Mouse (Mus musculus) layer of hippocampus, postnatal 36 days (tissue): ENCODE measurements around the gene Spag5. TPM values are rescaled to one million over a fixed set of nuclear protein-coding genes. Genes with fewer than 3 reads are reported as not detected.

Experiments used
- DNase-seq, 2 experiments: peaks; one replicate each; pipeline ENCODE4 v3.0.0; 2022
- total RNA-seq, 2 experiments: library from RNA; stranded (reverse); gene quantifications; 2 replicates each; pipeline ENCODE4 v1.2.3; 2021

Spag5 gene
- total RNA-seq, 2 experiments from 2014 or later: 6.9 to 10.1 TPM

DNA sequence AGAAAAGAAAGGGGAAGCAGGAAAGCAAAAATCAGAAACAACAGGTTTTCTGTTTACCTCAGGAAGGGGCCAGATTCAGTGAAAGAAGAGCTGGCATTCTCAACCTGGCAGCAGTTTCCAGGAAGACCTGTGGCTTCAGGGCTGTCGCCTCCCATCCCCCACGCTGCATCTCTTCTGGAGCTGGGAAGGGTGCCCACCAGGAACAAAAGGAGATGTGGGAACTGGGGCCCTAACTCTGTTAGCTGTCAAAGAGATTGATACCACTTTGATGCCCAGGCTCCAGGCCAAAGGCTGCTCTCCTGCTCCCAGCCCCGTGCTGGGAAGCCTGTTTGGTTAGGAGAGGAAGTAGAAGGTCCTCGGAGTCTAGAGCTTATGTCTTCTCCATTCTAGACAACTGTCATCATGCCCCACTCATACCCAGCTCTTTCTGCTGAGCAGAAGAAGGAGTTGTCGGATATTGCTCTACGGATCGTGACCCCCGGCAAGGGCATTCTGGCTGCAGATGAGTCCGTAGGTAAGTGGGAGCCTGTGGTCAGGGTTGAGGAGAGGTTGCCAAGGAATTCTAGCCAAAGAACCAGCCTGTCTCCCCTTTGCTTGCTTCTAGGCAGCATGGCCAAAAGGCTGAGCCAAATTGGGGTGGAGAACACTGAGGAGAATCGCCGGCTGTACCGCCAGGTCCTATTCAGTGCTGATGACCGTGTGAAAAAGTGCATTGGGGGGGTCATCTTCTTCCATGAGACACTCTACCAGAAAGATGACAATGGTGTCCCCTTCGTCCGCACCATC lies 22.9 kb downstream of the Spag5 start:
- no peak for DNase-seq

DNA sequence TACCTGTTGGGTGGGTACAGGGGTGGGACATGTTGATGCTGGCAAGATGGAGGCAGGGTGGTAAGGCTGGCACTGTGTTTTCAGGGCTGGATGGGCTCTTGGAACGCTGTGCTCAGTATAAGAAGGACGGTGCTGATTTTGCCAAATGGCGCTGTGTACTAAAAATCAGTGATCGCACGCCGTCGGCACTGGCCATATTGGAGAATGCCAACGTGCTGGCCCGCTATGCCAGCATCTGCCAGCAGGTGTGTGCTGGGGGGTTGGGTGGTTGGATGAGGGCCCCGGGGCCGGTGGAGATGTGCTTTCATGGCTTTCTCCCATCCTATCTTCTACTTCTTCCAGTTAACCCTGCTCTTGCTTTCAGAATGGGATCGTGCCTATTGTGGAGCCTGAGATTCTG lies 23.6 kb downstream of the Spag5 start:
- DNase-seq: no peak

DNA sequence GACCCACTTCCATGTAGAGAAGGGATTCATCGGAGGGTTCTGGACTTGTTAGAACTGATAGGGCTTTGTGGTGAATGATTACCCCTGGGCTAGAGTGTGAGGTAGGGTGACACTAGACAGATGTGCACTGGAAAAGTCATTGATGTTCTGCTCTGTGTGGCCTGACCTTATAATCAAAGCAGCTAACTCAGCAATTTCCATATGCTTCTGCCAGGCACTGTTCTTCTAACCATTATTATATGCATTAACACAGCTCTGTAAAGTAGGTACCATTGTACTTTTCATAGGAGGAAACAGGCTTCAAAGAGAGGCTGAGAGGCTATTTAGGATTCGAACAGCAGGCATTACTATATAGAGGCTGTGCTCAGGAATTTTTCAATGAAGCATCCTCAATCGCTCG lies 25.9 kb downstream of the Spag5 start:
- no peak for DNase-seq

DNA sequence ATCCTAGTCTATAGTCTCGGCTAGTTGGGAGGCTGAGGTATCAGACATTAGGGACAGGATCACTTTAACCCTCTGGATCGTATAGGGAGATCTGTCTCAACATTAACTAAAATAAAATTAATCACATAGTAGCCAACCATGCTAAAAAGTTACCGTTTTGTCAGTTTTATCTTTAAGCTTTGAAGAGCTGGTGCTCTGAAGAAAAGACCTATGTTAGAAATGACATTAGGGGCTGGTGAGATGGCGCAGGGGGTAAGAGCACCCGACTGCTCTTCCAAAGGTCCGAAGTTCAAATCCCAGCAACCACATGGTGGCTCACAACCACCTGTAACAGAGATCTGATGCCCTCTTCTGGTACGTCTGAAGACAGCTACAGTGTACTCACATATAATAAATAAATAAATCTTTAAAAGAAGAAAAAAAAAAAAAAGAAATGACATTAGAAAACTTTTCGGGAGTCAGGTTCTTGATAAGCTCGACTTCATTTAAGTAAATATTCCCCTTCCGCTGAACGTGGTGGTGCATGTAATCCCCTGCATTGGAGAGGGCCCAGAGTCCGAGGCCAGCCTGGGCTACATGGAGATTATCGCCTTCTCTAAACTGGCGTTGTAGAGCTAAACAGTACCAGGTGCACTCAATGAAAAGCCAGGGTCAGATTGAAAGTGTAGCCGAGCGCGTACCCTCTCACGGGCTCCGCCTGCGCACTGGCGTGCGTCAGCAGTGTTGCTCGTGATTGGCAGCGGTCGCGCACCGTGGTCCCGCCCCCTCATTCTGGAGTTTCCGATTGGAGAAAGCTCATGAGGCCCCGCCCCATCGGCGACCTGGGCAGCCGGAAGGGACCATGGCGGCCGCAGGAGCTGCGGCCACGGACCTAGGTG lies 26.5 kb downstream of the Spag5 start, which contains the start of gene Pigs:
Gene Pigs, plus strand, starts transcription at position 782 of the 878 bp plus-strand sequence.
- peak; percentile 94 to 95 for DNase-seq

DNA sequence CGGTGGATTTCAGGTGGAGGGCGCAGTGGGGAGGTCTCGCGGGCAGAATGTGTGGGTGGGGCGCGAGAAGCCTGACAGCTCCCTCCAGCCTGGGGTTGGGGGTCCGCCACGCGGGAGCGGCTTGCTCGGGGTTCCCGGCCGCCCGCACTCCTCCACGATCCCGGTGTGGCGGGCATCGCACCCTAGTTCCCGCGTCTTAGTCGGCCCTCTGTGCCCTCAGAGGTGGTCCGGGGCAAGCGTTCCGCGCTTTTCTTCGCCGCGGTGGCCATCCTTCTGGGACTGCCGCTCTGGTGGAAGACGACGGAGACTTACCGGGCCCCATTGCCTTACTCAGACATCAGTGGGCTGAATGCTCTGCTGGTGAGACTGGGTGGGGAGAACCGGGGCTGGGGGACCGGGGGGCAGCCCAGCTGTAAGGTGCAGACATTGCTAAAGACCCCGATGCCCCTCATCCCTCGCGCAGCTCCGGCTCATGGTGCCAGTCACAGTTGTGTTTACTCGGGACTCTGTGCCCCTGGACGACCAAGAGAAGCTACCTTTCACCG lies 27.3 kb downstream of the Spag5 start:
- DNase-seq: no peak

DNA sequence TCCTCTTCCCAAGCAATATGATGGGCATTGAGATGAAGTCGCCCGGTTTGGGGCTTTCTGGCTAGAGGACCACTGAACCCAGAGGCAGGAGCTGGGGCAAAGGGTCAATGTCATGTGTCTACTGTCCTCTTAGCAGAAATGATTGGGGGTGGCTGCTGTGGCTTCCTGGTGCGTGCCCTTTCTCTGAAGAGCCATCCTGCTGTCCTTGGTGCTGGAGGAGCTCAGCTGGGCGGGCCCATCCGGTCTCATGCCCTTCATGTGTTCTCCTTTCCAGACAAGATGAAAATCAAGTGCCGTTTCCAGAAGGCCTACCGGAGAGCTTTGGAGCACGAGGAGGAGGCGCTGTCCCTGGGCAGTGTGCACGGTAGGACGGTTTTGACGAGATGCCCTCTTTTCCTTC lies 31.3 kb downstream of the Spag5 start:
- no peak for DNase-seq

DNA sequence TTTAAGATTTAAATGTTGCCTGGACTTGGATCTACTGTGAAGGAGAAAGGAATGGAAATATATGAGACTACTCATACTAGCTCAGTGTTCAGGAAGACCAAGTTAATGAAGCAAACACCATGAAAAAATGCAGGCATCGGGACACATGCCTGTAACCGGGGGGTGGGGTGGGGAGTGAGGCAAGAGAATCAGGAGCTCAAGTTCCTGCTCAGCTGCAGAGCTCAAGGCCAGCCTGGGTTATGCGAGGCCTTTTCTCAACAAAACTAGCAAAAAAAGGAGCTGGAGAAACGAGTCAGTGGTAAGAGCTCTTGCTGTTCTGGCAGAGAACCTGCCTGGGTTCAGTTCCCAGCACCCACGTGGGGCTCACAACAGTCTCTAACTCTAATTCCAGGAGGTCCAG lies 32.7 kb downstream of the Spag5 start:
- no peak for DNase-seq

DNA sequence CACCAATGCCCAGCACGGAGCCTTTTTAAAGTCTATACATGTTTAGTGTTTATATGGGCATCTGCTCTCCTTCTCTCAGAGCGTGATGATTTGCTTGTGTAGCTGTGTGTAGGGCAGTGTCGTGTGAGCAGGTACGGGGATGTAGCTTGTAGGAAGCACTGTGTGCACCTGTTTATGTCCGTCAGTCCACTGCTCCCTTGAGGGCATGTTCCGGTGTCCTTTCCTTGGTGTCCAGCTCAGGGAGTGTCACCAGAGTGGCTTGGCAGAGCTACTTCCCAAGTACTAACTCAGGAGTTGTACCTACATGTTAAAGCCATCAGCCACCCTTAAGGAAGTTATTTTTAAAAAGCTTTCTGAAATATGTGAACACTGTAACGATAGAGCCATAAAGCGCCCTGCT lies 35.7 kb downstream of the Spag5 start:
- no peak for DNase-seq

DNA sequence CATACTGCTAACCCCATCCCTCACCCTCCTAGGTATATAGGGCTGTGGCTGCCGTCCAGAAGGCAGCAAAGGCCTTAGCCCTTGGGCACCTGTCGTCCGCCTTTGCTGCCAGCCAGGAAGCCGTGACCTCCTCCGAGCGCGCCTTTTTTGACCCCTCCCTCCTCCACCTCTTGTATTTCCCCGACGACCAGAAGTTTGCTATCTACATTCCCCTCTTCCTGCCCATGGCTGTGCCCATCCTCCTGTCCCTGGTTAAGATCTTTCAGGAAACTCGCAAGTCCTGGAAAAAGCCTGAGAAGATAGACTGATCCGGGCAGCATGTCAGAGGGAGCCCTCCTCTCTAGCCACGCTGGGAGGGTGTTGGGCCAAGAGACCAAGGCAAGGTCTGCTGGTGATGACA lies 40.4 kb downstream of the Spag5 start:
- DNase-seq: no peak

DNA sequence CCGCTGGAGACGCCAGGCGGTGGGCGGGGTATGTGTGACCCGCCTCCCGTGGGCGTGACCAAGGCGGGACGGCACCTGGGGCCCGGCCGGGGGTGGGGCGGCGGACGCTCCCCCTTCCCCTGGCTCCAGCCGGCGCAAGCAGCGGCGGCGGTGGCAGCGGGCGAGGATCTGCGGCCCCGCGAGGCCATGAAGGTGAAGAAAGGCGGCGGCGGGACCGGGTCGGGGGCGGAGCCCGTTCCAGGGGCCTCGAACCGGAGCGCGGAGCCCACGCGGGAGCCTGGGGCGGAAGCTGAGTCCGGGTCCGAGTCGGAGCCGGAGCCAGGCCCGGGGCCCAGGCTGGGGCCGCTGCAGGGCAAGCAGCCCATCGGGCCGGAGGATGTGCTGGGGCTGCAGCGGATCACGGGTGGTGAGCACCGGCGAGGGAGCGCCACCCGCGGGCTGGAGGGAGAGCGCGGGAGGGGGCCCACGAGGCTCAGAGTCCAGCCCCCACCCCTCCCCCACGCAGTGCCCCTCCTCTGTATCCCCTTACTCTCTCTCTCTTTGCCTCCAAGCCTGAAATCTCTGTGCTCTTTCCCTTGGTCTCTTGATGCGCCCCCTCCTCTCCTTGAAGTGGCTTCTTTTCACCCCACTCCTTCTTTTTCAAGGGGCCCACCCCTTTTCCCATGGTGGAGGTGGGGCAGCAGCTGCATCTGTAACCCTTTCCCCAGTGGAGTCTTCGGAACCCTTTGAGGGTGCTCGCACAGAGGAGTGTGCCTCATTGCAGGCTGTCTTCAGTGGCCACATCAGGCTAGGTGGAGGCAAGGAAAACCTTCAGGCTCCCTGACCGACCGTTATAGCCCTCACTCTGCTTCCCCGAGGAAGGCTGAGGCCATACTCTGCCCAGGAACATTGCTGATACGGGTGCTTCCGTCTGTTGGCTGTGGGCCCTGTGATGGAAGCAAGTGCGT lies 42.3 kb downstream of the Spag5 start, which contains the start of gene Unc119:
Gene Unc119, plus strand, starts transcription at position 102 of the 947 bp plus-strand sequence.
- peak; percentile 75 to 77 for DNase-seq

DNA sequence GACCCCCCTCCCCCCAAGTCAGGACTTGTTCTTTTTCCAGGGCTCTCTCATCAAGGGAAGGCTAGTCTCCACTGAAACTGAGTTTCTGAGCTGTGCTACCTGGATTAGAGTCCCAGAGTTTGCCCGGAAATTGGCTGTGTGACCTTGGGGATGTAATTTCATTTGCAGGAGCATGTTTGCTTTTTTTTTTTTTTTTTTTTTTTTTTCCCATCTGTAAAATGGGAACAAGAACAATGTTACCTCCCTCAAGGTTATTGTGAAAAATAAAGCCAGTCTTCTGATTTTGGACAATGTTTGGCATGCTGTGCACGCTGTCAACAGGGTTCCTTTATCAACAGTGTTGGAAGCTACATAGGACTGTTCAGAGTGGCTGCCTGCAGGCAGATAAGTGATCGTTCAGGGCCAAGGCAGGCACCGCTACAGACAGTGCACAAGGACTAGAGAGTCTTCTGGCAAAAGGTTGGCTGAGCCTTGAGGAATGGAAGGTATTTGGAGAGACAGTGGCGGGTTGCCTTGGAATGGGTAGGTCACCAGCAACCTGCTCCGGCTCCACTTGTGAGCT lies 43.1 kb downstream of the Spag5 start:
- DNase-seq: no peak

DNA sequence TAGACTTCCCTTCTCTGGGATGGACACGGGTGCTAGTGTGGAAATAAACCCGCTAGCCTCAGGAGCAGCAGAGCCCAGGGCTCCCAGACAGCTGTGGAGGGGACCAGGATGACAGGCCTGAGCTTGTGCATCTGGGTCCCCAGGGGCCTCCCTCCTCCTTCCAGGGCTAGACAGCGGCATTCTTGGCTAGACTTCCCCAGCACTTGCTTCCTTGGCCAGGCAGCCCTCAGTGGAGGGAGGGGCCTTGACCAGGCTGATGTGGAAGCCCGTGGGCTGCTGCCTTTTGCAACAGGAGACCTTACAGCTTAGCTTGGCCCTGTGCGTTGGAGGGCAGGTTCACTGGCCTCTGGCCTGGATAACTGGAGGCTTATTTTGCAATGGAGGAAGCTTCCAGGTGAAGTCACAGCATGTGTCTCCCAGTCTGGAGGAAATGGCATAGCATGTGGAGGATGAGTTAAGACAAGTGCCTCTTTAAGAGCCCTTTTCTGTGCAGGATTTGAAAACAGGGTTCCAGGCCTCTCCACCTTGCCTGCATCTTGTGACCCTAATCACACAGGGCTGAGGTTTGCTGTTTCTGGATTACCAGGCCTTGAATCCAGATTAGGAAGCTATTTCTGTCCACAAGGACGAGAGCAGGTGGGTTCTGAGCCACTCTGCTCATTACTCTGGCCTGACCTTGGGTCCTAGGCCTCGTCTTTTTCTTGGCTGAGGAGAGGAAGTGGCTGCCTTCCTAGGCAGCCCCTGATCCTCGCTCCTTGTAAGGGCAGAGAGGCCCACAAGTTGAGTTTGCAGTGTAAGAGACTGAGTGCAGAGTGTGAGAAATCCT lies 43.8 kb downstream of the Spag5 start:
- no peak for DNase-seq

DNA sequence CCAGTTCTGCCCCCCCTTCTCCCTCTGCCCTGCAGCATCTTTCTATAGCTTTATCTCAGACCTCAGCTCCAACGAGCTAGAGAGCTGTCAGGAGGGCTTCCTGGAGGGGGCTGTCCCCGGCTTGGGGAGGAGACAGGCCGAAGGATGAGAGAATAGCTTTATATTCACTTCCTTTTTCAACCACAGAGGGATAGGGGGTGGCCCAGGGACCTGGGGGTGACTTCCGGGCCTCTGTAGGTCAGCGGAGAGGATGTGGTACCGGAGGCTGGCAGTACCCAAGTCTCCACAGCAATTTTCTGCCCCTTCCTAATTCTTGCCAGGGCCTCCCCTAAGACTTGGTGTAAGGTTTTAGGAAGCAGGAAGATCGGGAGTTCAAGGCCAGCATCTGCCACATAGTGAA lies 44.5 kb downstream of the Spag5 start:
- no peak for DNase-seq

DNA sequence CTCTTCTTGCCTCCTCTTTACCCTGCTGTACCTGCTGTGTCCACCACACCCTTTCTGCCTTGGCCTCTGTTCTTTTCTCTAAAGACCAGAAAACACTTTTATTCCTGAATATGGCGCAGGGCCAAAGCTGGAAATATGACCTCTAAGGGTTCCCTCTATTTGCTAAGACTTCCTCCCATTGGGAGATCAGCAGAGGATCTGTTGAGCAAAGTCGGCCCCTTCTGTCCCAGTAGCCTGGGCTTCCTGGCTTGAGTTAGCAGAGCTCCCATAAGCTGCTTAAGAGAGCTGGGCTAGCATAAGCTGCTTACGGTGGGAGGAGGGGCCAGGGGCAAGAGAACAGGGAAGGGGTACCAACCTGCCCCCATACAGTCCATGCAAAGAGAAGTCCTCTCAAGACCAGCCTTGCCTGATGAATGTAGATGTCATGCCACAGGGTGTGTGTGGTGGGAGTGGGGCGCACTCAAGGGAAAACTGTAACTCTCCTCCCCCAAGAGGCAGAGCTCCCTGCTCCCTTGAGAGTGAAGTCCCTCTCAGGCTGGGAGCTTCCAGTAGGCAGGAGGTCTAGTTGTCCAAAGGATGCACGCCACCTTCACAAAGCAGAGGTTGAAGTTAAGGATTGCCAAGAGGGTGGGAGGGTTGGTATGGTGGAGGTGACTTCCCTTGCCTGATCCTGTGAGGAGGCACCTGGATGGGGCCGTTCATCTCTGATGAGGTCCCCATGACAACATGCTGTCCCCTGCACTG lies 45.2 kb downstream of the Spag5 start:
- DNase-seq: no peak

DNA sequence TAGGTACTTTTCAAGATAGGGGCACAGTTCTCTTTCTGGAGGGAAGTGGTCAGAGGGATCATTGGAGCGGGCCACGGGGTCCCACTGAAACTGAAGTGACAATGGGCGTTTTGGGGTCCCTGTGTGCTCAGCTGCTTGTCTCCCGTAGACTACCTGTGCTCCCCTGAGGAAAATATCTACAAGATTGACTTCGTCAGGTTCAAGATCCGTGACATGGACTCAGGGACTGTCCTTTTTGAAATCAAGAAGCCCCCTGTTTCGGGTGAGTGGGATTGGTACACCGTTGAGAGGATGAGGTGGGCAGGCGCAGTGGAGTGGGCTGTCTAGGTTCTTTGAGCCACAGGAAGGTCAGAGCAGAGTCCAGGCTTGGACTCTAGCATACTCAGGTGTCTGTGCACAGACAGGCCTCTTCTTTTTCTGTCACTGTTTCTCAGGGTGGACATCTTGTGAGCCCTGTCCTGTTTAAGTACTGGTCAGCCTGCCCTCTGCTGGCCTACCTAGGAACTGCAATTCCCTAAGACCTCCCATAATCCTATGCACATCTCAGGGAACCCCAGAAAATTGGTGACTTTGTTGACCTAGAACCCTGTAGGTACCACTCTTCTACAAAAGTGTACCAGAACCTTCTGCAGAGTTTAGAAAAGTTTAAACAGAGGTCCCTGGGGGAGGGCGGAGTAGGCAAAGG lies 45.9 kb downstream of the Spag5 start:
- DNase-seq: no peak

DNA sequence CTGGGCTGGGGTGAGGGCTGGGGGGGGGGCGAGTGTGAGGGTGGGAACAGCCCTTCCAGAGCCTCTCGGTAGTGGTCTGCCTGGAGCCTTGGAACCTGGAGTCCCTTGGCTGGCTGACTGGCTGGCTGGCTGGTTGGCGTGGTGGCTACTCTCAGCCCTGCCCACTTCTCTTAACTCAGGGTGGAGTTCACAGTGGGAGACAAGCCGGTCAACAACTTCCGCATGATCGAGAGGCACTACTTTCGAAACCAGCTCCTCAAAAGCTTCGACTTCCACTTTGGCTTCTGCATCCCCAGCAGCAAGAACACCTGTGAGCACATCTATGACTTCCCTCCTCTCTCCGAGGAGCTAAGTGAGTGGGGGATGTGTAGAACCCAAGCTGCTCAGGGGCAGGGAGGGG lies 46.6 kb downstream of the Spag5 start:
- DNase-seq: no peak

DNA sequence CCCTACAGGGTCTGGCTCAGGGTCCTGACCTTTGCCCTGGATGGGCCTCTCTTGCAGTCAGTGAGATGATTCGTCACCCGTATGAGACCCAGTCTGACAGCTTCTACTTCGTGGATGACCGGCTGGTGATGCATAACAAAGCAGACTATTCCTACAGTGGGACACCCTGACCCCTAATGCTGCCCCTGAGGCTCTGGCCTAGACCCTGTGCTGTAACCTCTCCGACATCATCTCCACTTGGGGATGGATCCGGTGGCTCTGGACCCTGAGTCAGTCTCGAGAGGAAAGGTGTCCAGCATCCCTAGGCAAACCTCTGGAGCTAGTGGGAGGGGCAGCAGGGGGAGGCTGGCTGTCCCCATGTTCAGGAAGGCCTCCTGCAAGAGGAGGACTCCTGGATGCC lies 47.1 kb downstream of the Spag5 start:
- DNase-seq: no peak

DNA sequence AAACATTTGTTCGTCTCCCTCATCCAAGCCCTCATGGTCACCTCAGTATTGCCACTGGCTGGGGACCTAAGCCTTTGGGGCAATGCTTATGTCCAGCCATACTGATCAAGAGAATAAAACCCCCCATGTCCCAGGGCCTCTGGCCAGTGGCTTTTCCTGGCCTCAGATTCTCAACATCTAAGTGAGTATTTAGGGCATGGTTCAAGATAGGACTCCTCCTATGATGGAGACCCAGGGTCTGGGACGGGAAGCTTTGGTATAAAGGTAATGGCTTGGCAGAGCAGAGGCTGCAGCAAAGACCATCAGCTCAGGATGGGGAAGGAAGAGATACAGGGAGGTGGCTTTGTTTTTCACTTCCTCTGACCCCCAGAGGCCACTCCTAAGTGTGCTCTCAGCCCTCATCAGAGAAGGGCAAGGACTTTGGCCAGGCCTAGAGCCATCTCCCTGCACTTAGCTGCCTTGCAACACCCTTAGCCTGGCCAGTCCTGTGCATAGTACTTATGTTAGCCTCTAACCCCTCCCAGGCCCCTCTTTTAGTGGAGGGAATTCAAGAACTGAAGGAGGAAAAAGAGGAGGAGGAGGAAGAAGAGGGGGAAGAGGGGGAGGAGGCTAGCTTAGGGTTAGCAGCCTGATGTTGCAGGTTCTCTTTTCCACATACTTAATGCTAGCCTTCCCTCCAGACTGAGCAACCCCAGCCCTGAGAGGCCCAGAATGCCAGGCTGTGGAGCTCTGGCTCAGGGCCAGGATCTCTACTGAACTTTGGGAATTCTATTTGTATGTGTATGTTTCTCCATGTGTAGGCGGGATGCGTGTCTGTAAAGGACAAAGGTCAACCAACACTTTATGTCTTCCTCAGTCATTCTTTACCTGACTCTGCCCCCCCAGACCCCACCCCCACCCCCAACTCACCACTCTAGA lies 48.4 kb downstream of the Spag5 start:
- no peak for DNase-seq
